Mouse (Mus musculus) intestine, postnatal 0 days (tissue): ENCODE data around the gene Helz2. TPM values are rescaled to one million over a fixed set of nuclear protein-coding genes. Genes with fewer than 3 reads are reported as not detected.

Experiments
- ATAC-seq: fragments of 200-750 bp; cut with Nextera tagmentation; 2 replicates; pipeline ENCODE4 v1.8.0; 2017; ENCODE audit warnings: mild to moderate bottlenecking, moderate TSS enrichment, moderate library complexity
- H3K27ac ChIP-seq: fragments of 300-500 bp; sonication (generic); 2 replicates; pipeline ENCODE4 v1.5.1; 2014; ENCODE audit warnings: mild to moderate bottlenecking, low read depth, low read length, moderate library complexity
- H3K27me3 ChIP-seq: fragments of 300-500 bp; sonication (generic); replicated peaks from 2 replicates; pipeline ENCODE4 v1.6.1; 2014; ENCODE audit warnings: low read length, mixed read lengths; ENCODE audit not compliant: control insufficient read depth, insufficient read depth
- H3K36me3 ChIP-seq: fragments of 300-500 bp; sonication (generic); 2 replicates; pipeline ENCODE4 v1.6.1; 2014; ENCODE audit warnings: mild to moderate bottlenecking, moderate library complexity; ENCODE audit not compliant: control insufficient read depth, insufficient read depth
- H3K4me1 ChIP-seq: fragments of 300-500 bp; sonication (generic); replicated peaks from 2 replicates; pipeline ENCODE4 v1.6.1; 2014; ENCODE audit warnings: antibody characterized with exemption, low read length, mixed read lengths; ENCODE audit not compliant: control insufficient read depth, insufficient read depth
- H3K4me2 ChIP-seq: fragments of 300-500 bp; sonication (generic); replicated peaks from 2 replicates; pipeline ENCODE4 v1.6.1; 2014; ENCODE audit warnings: low read depth, mild to moderate bottlenecking, moderate library complexity
- H3K4me3 ChIP-seq: fragments of 300-500 bp; sonication (generic); 2 replicates; pipeline ENCODE4 v1.5.1; 2014; ENCODE audit warnings: low read depth, low read length
- H3K9ac ChIP-seq: fragments of 300-500 bp; sonication (generic); 2 replicates; pipeline ENCODE4 v1.6.1; 2014; ENCODE audit warnings: mild to moderate bottlenecking, low read depth, low read length
- H3K9me3 ChIP-seq: fragments of 300-500 bp; sonication (generic); 2 replicates; pipeline ENCODE4 v1.6.1; 2016; ENCODE audit warnings: mixed run types; ENCODE audit not compliant: control insufficient read depth
- CTCF ChIP-seq: sonication (generic); IDR thresholded peaks from 2 replicates; pipeline ENCODE4 v1.5.1; 2016; ENCODE audit warnings: low read depth, mild to moderate bottlenecking, control low read depth, antibody characterized with exemption, moderate library complexity
- WGBS: fragments of 180-500 bp; shearing (Covaris S2); extraction: QIAGEN DNeasy Blood & Tissue Kit; methylation state at CpG from one replicate; pipeline ENCODE4 v1.1.7; 2014; 5-methylcytosine and 5-hydroxymethylcytosine counted together
- polyA plus RNA-seq: library from polyadenylated mRNA; unstranded; fragments of >200 nt; fragmentation: Nextera tagmentation; extraction: Ambion mirVana; gene quantifications from 2 replicates; pipeline ENCODE4 v1.2.1, GENCODE M21; 2015

The Helz2 gene
- polyA plus RNA-seq, 1 experiment from 2014 or later = 5.7 TPM

GRCm38 (mm10) chr2:181235681-181236566 is 5.9 kb downstream of the Helz2 start:
- ATAC-seq = no peak
- H3K4me2 ChIP-seq = no peak overlapping the region
- H3K4me3 ChIP-seq = no peak overlapping the region
- TF ChIP-seq CTCF = peak; percentile 58
- H3K27ac ChIP-seq = no peak overlapping the region
- peaks cover 82% of the 10 kb centered on the region for H3K36me3 ChIP-seq
- 86% methylated on average over 23 of the region's 23 CpGs for WGBS
- H3K4me1 ChIP-seq = peaks cover under 1% of the 10 kb centered on the region; the same call in 1 of the 2 replicates
- H3K9ac ChIP-seq = no peak overlapping the region
- no peaks in the 10 kb centered on the region for H3K9me3 ChIP-seq
- H3K27me3 ChIP-seq = no peaks in the 10 kb centered on the region

DNA sequence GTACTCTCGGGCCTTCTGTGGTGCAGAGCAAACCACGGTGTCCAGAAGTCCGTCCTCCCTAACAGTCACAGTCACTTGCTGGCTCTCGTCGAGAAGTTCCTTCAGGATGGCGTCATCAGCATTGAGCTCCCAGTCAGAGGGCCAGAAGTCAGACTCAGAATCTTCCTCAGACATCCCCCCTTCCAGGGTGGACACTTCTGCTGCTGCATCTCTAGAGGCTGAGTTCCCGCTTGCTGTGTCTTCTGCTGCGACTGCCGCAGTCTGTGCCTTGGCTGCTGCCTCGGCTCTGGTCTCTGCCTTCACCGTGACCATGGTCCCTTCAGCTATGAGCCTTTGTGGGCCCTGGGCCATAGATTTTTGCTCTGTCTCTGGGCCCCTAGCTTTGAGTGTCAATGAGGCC is 7.1 kb downstream of the Helz2 start:
- peaks cover 93% of the 10 kb centered on the region for H3K36me3 ChIP-seq
- no peak for TF ChIP-seq CTCF
- no peak for ATAC-seq
- H3K27me3 ChIP-seq = no peaks in the 10 kb centered on the region
- no peak overlapping the region for H3K27ac ChIP-seq
- H3K9ac ChIP-seq = no peak overlapping the region
- no peak overlapping the region for H3K4me2 ChIP-seq
- WGBS = 90% methylated on average over 11 of the region's 11 CpGs
- no peak overlapping the region for H3K4me3 ChIP-seq
- no peaks in the 10 kb centered on the region for H3K9me3 ChIP-seq
- no peaks in the 10 kb centered on the region for H3K4me1 ChIP-seq

GRCm38 (mm10) chr2:181233443-181233842 is 8.4 kb downstream of the Helz2 start:
- peaks cover 99% of the 10 kb centered on the region for H3K36me3 ChIP-seq
- H3K9me3 ChIP-seq = no peaks in the 10 kb centered on the region
- 95% methylated on average over 15 of the region's 15 CpGs for WGBS
- no peak overlapping the region for H3K4me2 ChIP-seq
- no peaks in the 10 kb centered on the region for H3K27me3 ChIP-seq
- H3K4me1 ChIP-seq = no peaks in the 10 kb centered on the region
- no peak for ATAC-seq
- TF ChIP-seq CTCF = no peak
- H3K27ac ChIP-seq = no peak overlapping the region
- no peak overlapping the region for H3K4me3 ChIP-seq
- no peak overlapping the region for H3K9ac ChIP-seq

- ATAC-seq = no peak
- H3K4me3 ChIP-seq = no peak overlapping the region
- TF ChIP-seq CTCF = no peak
- no peaks in the 10 kb centered on the region for H3K9me3 ChIP-seq
- no peak overlapping the region for H3K4me2 ChIP-seq
- H3K4me1 ChIP-seq = no peaks in the 10 kb centered on the region
- 85% methylated on average over 20 of the region's 20 CpGs for WGBS
- peaks cover 97% of the 10 kb centered on the region for H3K36me3 ChIP-seq
- no peak overlapping the region for H3K27ac ChIP-seq
- no peaks in the 10 kb centered on the region for H3K27me3 ChIP-seq
- H3K9ac ChIP-seq = no peak overlapping the region
These were observed 10.7 kb downstream of the Helz2 start for GRCm38 (mm10) chr2:181231171-181231570.

- Histone ChIP-seq H3K9ac (no peak overlapping the region), H3K4me1 (no peaks in the 10 kb centered on the region), H3K4me3 (no peak overlapping the region), H3K36me3 (peaks cover 74% of the 10 kb centered on the region), H3K27me3 (no peaks in the 10 kb centered on the region), H3K27ac (no peak overlapping the region; the same call in 1 of the 2 replicates), H3K4me2 (no peak overlapping the region), H3K9me3 (no peaks in the 10 kb centered on the region)
- no peak for TF ChIP-seq CTCF
- no peak for ATAC-seq
- 71% methylated on average over 1 of the region's 1 CpGs for WGBS
These were observed 13.5 kb downstream of the Helz2 start for GRCm38 (mm10) chr2:181228335-181228734.

DNA sequence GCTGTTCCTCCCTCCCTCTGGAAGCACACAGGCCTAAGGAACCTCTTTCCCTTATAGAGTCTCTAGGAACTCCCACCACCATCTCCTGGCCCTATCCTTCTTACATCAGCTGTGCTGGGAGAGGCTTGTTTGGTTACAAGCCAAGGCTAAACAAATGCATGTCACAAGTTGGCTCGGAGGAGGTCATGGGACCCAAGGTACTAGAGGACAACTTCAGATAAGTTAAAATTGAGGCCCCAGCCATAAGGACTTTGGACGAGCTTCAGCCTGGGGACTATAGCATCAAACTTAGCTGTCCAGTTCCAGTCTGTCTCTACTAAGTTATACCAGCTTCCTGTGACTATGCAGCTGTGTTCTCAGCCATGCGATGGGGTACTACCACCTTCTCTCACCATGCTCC is 14.7 kb downstream of the Helz2 start:
- no peaks in the 10 kb centered on the region for H3K9me3 ChIP-seq
- H3K9ac ChIP-seq = no peak overlapping the region
- H3K4me3 ChIP-seq = no peak overlapping the region
- no peak for TF ChIP-seq CTCF
- H3K4me1 ChIP-seq = no peaks in the 10 kb centered on the region
- peaks cover 63% of the 10 kb centered on the region for H3K36me3 ChIP-seq
- no peak overlapping the region for H3K4me2 ChIP-seq
- WGBS = 66% methylated on average over 3 of the region's 3 CpGs
- peak; percentile 58 for ATAC-seq
- H3K27ac ChIP-seq = peak overlapping the region; percentile 62; the same call in 1 of the 2 replicates
- H3K27me3 ChIP-seq = no peaks in the 10 kb centered on the region
